Mouse (Mus musculus): ENCODE results near the gene Gpr107.

DNA sequence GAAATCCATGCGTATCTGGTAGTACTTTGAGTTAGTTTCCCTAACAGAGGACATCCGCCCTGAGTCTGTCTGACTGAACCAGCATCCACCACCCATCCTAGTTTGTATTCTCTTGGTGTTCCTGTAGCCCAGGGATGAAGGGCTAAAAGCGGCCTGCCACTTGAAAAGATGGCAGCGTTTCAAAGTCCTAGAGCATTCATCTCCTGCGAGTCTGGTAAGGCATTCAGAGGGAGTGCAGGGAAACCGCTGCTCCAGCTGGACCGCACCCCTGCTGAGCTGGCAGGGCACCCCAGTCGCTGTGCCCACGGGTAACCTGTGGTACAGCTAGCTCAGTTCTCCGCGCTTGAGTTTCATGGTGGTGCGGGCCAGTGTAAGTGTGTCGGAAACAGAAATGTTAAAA, 32.3 kb upstream of the Gpr107 start:
- TF ChIP-seq CTCF (IDR thresholded peaks at IDR 0.05; ENCODE audit: low read depth) (no peak), EP300 (IDR thresholded peaks at IDR 0.05; ENCODE audit: low read depth) (no peak)

All from liver, postnatal 0 days (tissue).